In the genomic region with DNA sequence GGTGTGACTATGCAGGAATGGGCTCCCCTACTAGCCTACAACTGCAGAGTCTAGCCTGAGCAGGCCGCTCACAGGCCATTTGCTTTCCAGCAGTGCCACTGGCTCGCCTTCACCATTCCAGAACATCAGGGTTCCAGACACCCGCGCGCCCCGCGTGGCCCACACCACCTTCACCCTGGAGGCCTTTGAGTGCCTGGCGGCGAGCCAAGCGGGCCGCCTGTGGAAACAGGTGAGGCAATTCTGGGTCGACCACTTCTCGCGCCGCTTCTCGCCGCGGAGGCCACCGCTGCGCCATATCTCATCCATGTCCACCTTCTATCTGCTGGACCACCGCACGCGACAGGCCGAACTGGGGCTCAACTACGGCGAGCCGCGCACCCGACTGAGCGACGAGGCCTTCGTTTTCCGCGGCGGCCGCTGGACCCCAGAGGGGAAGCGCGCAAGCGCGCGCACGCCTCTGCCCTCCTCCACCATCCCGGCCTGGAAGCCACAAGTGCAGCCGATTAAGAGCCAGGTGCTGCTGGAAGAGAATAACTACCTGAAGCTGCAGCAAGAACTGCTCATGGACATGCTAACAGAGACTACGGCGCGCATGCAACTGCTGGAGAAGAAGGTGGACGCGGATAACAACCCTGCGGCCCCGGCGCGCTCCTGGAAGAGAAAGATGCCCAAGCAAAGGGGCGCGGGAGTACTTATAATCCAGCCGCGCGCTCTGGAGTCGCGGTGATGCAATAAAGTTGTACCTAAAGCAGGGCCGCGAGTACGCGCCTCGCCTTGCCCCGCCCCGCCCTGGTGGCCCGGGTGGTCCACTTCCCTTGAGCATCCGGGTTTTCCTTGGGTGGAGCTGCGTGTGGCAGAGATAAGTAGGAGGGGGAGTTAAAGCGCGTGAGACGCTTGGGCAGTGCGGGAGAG, we compare ENCODE assay signal across 1 mouse cellular context.
TF ChIP-seq lines count a peak whose summit lies in the region.

No protein-coding gene starts in this region.

TF ChIP-seq in MEL, 35 proteins besides CTCF, POLR2A, EP300 and RAD21 (continued from another document):
- TF ChIP-seq ZC3H11A (IDR thresholded peaks at IDR 0.05; ENCODE audit: low read depth, low read length), result no peak
- TF ChIP-seq ELF1 (IDR thresholded peaks at IDR 0.05; ENCODE audit: low read depth, low read length), result peak; percentile 75
- TF ChIP-seq GATA1 (IDR thresholded peaks at IDR 0.05; ENCODE audit: low read depth, low read length), result peak; percentile 46; the same call in 1 of the 2 replicates
- no peak for TF ChIP-seq SMC3 (IDR thresholded peaks at IDR 0.05; ENCODE audit: low read depth, low read length)
- peak; percentile 52 for TF ChIP-seq HCFC1 (IDR thresholded peaks at IDR 0.05; ENCODE audit: low read depth, low read length)
- no peak for TF ChIP-seq UBTF (IDR thresholded peaks at IDR 0.05; ENCODE audit: borderline replicate concordance, insufficient read depth, low read depth, low read length)
- no peak for TF ChIP-seq MEF2A (IDR thresholded peaks at IDR 0.05; ENCODE audit: extremely low read depth, insufficient replicate concordance, low read depth, low read length, poor library complexity, severe bottlenecking)
- TF ChIP-seq NELFE (IDR thresholded peaks at IDR 0.05; ENCODE audit: low read depth, low read length), result peak; percentile 64
- TF ChIP-seq E2F4 (IDR thresholded peaks at IDR 0.05; ENCODE audit: borderline replicate concordance, low read depth, low read length), result no peak
- no peak for TF ChIP-seq JUND (IDR thresholded peaks at IDR 0.05; ENCODE audit: low read depth, low read length)
- TF ChIP-seq ZMIZ1 (IDR thresholded peaks at IDR 0.05; ENCODE audit: low read depth, low read length), result peak; percentile 71
- no peak for TF ChIP-seq MYB (IDR thresholded peaks at IDR 0.05; ENCODE audit: low read depth, low read length)
- TF ChIP-seq KAT2A (conservative IDR thresholded peaks at IDR 0.05; ENCODE audit: low read depth, low read length), result no peak; the same call in 1 of the 2 replicates
- peak; percentile 49; the same call in 1 of the 2 replicates for TF ChIP-seq MXI1 (IDR thresholded peaks at IDR 0.05; ENCODE audit: low read depth, low read length)
- 0 out of 2 replicates have a peak, but pooled peaks have one; percentile 48 for TF ChIP-seq MAX (IDR thresholded peaks at IDR 0.05; ENCODE audit: low read length)
- no peak for TF ChIP-seq TAL1 (IDR thresholded peaks at IDR 0.05; ENCODE audit: low read length)
- 0 out of 2 replicates have a peak, but pooled peaks have one; percentile 40 for TF ChIP-seq RCOR1 (IDR thresholded peaks at IDR 0.05; ENCODE audit: low read depth, low read length)
- peak; percentile 44 for TF ChIP-seq TCF12 (IDR thresholded peaks at IDR 0.05; ENCODE audit: low read depth, low read length)
- no peak for TF ChIP-seq USF1 (IDR thresholded peaks at IDR 0.05; ENCODE audit: low read depth, low read length)
- TF ChIP-seq GABPA (IDR thresholded peaks at IDR 0.05; ENCODE audit: low read depth, low read length), result 0 out of 2 replicates have a peak, but pooled peaks have one; percentile 24
- no peak for TF ChIP-seq CHD1 (IDR thresholded peaks at IDR 0.05; ENCODE audit: low read depth, low read length)
